Mouse (Mus musculus) layer of hippocampus, adult 18-20 months (tissue): ENCODE measurements around the gene Phxr2. TPM values are rescaled to one million over a fixed set of nuclear protein-coding genes. Genes with fewer than 3 reads are reported as not detected.
A peak's percentile ranks its signal among the peaks of the same experiment; 100 is the strongest.

Source experiments
- DNase-seq, 2 experiments: peaks; one replicate each; pipeline ENCODE4 v3.0.0; 2022; ENCODE audit warnings: low spot score in 2 of 2
- total RNA-seq, 2 experiments: library from RNA; stranded (reverse); gene quantifications; 2 replicates each; pipeline ENCODE4 v1.2.3; 2021

The Phxr2 gene
- total RNA-seq, 2 experiments from 2014 or later, result not detected

GRCm38 (mm10) chr10:99132595-99133272 lies 6.6 kb upstream of the Phxr2 start:
- DNase-seq, result no peak

GRCm38 (mm10) chr10:99132189-99132588 lies 6.1 kb upstream of the Phxr2 start:
- DNase-seq, result peak in 1 of 2 experiments; percentile 54

- no peak for DNase-seq
Observed at GRCm38 (mm10) chr10:99131298-99131697, 5.2 kb upstream of the Phxr2 start.

GRCm38 (mm10) chr10:99130611-99131010 lies 4.5 kb upstream of the Phxr2 start:
- DNase-seq, result no peak

GRCm38 (mm10) chr10:99127691-99128261 lies 1.7 kb upstream of the Phxr2 start:
- DNase-seq, result no peak

- DNase-seq, result no peak
Observed at GRCm38 (mm10) chr10:99126954-99127353, 829 bp upstream of the Phxr2 start.

GRCm38 (mm10) chr10:99119471-99119870 lies 6.7 kb downstream of the Phxr2 start:
- no peak for DNase-seq

- DNase-seq, result no peak
Observed at GRCm38 (mm10) chr10:99118697-99119096, 7.4 kb downstream of the Phxr2 start.

- no peak for DNase-seq
Observed at GRCm38 (mm10) chr10:99117876-99118275, 8.2 kb downstream of the Phxr2 start.

GRCm38 (mm10) chr10:99116650-99117615 lies 9.2 kb downstream of the Phxr2 start:
- no peak for DNase-seq

- DNase-seq, result no peak
Observed at GRCm38 (mm10) chr10:99116237-99116632, 9.9 kb downstream of the Phxr2 start.

GRCm38 (mm10) chr10:99115471-99116236 lies 10.5 kb downstream of the Phxr2 start:
- DNase-seq, result no peak

GRCm38 (mm10) chr10:99114295-99114694 lies 11.8 kb downstream of the Phxr2 start:
- no peak for DNase-seq

GRCm38 (mm10) chr10:99113533-99113932 lies 12.6 kb downstream of the Phxr2 start:
- DNase-seq, result no peak

GRCm38 (mm10) chr10:99108431-99108982 lies 17.6 kb downstream of the Phxr2 start:
- DNase-seq, result no peak

- DNase-seq, result peak; percentile 43 to 65
Observed at GRCm38 (mm10) chr10:99107964-99108363, 18.2 kb downstream of the Phxr2 start, which contains the start of gene Galnt4. Galnt4 (plus strand) TSS chr10:99108159.

- peak; percentile 78 to 86 for DNase-seq
Observed at GRCm38 (mm10) chr10:99106703-99107631, 19.2 kb downstream of the Phxr2 start, which contains the start of gene Poc1b. Poc1b (plus strand) TSS chr10:99107036.

- DNase-seq, result no peak
Observed at GRCm38 (mm10) chr10:99106311-99106702, 19.8 kb downstream of the Phxr2 start.

- no peak for DNase-seq
Observed at GRCm38 (mm10) chr10:99105522-99105921, 20.6 kb downstream of the Phxr2 start.
